Mouse (Mus musculus) lung, embryonic 15.5 days (tissue): Measurements from ENCODE around the gene Pank2. TPM values are rescaled to one million over a fixed set of nuclear protein-coding genes. Genes with fewer than 3 reads are reported as not detected.
"Not testable (repeated sequence)": the region's sequence is repeated elsewhere in the genome, so short reads cannot be mapped to it uniquely, and the experiment has no call there.

Experiments
- ATAC-seq: fragments of 200-750 bp; cut with Nextera tagmentation; 2 replicates; pipeline ENCODE4 v1.8.0; 2017; ENCODE audit warnings: moderate number of reproducible peaks, borderline replicate concordance; ENCODE audit not compliant: low FRiP score, low TSS enrichment; ENCODE audit errors: extremely low read depth
- H3K27ac ChIP-seq: fragments of 300-500 bp; sonication (generic); 2 replicates; pipeline ENCODE4 v1.5.1; 2015; ENCODE audit warnings: moderate library complexity, mild to moderate bottlenecking, inconsistent platforms
- H3K27me3 ChIP-seq: fragments of 300-500 bp; sonication (generic); 2 replicates; pipeline ENCODE4 v1.6.1; 2015; ENCODE audit warnings: inconsistent platforms
- H3K36me3 ChIP-seq: fragments of 300-500 bp; sonication (generic); 2 replicates; pipeline ENCODE4 v1.6.1; 2015; ENCODE audit warnings: inconsistent platforms
- H3K4me1 ChIP-seq: fragments of 300-500 bp; sonication (generic); 2 replicates; pipeline ENCODE4 v1.6.1; 2015; ENCODE audit warnings: inconsistent platforms
- H3K4me2 ChIP-seq: fragments of 300-500 bp; sonication (generic); 2 replicates; pipeline ENCODE4 v1.6.1; 2015; ENCODE audit warnings: inconsistent platforms, mild to moderate bottlenecking, moderate library complexity
- H3K4me3 ChIP-seq: fragments of 300-500 bp; sonication (generic); 2 replicates; pipeline ENCODE4 v1.5.1; 2015; ENCODE audit warnings: mild to moderate bottlenecking, inconsistent platforms
- H3K9ac ChIP-seq: fragments of 300-500 bp; sonication (generic); 2 replicates; pipeline ENCODE4 v1.6.1; 2015; ENCODE audit warnings: inconsistent platforms
- H3K9me3 ChIP-seq: fragments of 300-500 bp; sonication (generic); 2 replicates; pipeline ENCODE4 v1.6.1; 2016; ENCODE audit warnings: inconsistent platforms
- WGBS: fragments of 180-500 bp; shearing (Covaris S2); methylation state at CpG from one replicate; pipeline ENCODE4 v1.1.7; 2015; 5-methylcytosine and 5-hydroxymethylcytosine counted together
- polyA plus RNA-seq: library from polyadenylated mRNA; unstranded; fragments of >200 nt; fragmentation: Nextera tagmentation; extraction: Ambion mirVana; gene quantifications from 2 replicates; pipeline ENCODE4 v1.2.1, GENCODE M21; 2015

The Pank2 gene
- polyA plus RNA-seq, 1 experiment from 2014 or later = 37.5 TPM

DNA sequence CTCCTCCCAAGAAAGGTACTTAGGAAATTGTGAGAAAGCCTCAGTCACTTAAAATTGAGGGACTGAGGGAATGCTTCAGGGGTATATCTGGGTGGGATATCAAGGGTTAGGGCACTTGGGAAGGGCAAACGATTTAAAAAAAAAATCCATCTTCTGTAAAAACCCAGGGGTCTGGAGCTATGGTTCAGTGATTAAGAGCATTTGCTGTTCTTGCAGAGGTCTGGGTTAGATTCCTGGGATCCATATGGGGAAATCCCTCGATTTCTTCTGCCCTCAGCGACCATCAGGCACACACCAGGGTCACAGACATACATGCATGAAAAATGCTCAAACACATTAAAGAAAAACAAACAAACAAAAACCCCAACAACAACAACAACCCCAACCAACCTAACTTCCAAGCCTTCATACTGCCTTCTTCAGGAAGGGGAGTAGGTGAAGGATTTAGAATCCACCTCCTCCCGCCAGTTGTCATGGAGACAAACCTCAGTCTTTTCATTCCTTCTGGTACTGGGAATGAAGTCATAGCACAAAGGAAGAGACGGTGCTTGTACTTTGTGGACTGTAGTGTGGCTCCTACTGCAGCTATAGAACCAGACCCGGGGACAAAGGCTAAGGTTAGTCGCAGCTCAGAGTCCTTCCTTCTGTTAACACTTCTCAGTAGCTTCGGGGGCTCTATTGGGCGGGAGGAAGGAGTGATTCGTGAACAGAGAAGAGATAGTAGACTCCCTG, 648 bp upstream of the Pank2 start:
- peak overlapping the region; percentile 84 for H3K4me3 ChIP-seq
- H3K9ac ChIP-seq = peak overlapping the region; percentile 64
- peak overlapping the region; percentile 57 for H3K4me2 ChIP-seq
- no peaks in the 10 kb centered on the region for H3K27me3 ChIP-seq
- H3K36me3 ChIP-seq = no peaks in the 10 kb centered on the region
- peak; percentile 62; the same call in 1 of the 2 replicates for ATAC-seq
- WGBS = 6% methylated on average over 10 of the region's 10 CpGs
- peaks cover 36% of the 10 kb centered on the region for H3K4me1 ChIP-seq
- H3K27ac ChIP-seq = peak overlapping the region; percentile 100
- H3K9me3 ChIP-seq = no peaks in the 10 kb centered on the region

DNA sequence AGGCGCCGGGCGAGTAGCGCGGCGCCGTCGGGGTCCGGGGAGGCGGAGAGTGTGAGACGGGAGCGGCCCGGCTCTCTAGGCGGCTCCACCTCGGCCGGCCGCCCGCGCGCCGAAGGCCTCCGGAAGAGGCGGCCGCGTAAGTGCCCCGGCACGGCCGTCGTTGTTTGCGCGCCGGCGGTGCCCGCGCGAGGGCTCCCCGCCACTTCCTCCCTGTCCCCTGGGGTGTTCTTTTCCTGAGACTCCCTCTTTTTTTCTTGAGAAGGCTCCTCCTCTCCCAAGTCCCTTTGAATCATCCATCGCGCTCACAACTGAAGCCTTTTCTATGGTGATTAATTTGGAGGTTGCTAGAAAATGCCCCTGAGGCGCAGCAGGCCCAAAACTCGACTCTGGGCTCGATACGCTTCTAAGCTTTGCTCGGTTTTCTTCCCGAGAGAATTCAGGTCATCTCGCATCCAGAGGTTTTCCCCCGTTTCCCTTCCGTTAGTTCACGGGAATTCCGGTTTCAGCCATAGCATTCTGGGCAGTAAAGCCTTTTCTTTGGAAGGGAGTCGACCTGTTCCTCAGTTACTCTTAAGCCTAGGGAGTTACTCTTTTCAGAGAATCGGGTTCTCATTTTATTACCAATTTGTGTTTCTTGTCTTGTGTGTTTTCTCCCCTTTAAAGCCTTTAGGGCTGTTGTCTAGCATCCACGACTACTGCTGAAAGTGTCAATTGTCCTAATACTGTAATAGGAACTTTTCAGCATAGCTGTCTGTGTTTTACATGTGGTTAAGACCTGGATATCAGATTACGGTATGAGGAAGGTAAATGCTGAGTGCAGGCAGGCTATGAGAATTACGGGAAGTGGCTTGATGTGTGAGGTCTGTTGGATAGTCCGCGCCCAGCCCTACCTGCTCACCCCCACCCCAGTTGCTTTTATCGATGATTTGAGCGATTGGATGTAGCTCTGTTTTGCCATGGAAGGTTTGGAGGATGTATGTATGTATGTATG, 680 bp downstream of the Pank2 start:
- Histone ChIP-seq H3K9me3 (no peaks in the 10 kb centered on the region), H3K4me2 (peak overlapping the region; percentile 66), H3K27me3 (no peaks in the 10 kb centered on the region), H3K27ac (peak overlapping the region; percentile 100), H3K9ac (peak overlapping the region; percentile 98), H3K4me3 (peak overlapping the region; percentile 84), H3K36me3 (no peaks in the 10 kb centered on the region), H3K4me1 (peaks cover 36% of the 10 kb centered on the region)
- WGBS = under 1% methylated on average over 49 of the region's 59 CpGs
- peak; percentile 84 for ATAC-seq

DNA sequence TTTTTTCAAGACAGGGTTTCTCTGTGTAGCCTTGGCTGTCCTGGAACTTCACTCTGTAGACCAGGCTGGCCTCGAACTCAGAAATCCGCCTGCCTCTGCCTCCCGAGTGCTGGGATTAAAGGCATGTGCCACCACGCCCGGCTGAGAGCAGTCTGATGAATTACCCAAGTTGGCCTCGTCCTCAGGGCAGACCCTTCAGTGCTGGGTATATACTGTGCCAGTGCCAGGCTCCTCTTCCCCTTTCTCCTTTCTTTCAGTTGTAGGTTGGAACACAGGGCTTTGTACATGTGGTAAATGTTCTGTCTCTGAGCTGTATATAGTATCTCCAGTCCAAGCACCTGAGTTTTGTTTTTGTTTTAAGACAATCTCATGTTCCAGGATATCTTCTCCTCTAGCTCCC, 1.7 kb downstream of the Pank2 start:
- 66% methylated on average over 6 of the region's 6 CpGs for WGBS
- no peak overlapping the region for H3K27ac ChIP-seq
- H3K4me2 ChIP-seq = peak overlapping the region; percentile 66
- no peaks in the 10 kb centered on the region for H3K36me3 ChIP-seq
- H3K27me3 ChIP-seq = no peaks in the 10 kb centered on the region
- no peak overlapping the region for H3K9ac ChIP-seq
- H3K4me3 ChIP-seq = peak overlapping the region; percentile 84
- no peaks in the 10 kb centered on the region for H3K9me3 ChIP-seq
- ATAC-seq = no peak
- peaks cover 36% of the 10 kb centered on the region for H3K4me1 ChIP-seq

DNA sequence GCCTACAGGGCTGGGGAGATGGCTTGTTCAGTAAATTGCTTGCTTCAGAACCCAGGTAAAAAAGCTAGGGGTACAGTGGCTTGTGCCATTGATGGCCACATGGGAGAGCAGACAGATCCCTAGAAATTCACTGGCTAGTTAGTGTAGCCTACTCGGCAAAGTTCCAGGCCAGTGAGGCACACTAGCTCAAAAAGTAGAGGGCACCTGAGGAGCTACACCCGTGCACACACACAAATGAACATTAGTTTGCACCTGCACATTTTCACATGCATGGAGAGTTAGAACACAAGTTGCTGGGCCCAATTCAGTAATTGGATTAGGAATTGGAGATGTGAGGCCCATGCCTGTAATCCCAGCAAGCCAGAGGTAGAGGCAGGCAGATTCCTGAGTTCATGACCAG, 2.8 kb downstream of the Pank2 start:
- no peak for ATAC-seq
- no peak overlapping the region for H3K4me3 ChIP-seq
- 69% methylated on average over 2 of the region's 2 CpGs for WGBS
- H3K27ac ChIP-seq = no peak overlapping the region
- H3K9ac ChIP-seq = no peak overlapping the region
- no peak overlapping the region for H3K4me2 ChIP-seq
- H3K9me3 ChIP-seq = no peaks in the 10 kb centered on the region
- H3K36me3 ChIP-seq = no peaks in the 10 kb centered on the region
- H3K4me1 ChIP-seq = peaks cover 36% of the 10 kb centered on the region
- H3K27me3 ChIP-seq = no peaks in the 10 kb centered on the region

DNA sequence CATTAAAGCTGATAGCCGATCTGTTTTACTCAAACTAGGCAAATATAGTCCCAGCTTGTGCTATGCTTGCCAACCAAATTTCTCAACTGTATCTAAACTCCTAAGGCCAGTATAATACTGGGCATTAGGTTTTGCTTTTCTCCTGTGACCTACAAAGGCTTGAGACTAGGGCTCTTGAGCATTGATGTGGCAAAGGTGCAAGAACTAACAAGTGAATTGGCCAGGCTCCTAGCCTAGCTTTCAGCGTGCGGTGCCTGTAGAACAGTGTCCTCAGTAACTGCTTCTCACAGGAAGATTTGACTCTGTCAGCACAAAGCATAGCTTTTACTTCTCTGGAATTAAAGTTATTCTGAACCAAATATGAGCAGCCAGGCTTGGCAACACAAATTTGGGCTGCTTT, 13.2 kb downstream of the Pank2 start:
- peaks cover 55% of the 10 kb centered on the region for H3K36me3 ChIP-seq

DNA sequence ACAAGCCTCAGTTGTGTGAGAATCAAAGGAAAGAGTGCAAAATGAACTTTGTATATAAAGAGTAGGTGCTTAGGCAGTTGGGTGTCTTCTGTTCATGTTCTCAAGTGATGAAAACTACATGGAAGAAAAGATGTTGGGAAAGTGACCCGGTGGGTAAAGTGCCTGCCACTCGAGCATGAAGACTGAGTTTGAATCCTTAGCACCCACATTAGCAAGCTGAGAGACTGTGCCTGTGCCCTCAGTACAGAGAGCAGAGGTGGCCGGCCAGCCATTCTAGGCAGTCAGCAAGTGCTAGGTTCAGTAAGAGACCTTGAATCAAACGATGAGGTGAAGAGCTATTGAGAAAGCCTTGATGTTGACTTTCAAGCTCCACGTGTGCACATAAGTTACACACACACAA, 14.4 kb downstream of the Pank2 start:
- Histone ChIP-seq H3K4me1 (no peaks in the 10 kb centered on the region), H3K4me2 (no peak overlapping the region), H3K9me3 (no peaks in the 10 kb centered on the region), H3K27me3 (no peaks in the 10 kb centered on the region), H3K9ac (no peak overlapping the region), H3K36me3 (peaks cover 65% of the 10 kb centered on the region), H3K4me3 (no peak overlapping the region), H3K27ac (no peak overlapping the region)
- 86% methylated on average over 5 of the region's 5 CpGs for WGBS
- no peak for ATAC-seq

More for the DNA sequence above, 13.2 kb downstream of the Pank2 start:
- no peak overlapping the region for H3K4me2 ChIP-seq
- no peaks in the 10 kb centered on the region for H3K9me3 ChIP-seq
- H3K4me1 ChIP-seq = no peaks in the 10 kb centered on the region
- H3K9ac ChIP-seq = no peak overlapping the region
- no peaks in the 10 kb centered on the region for H3K27me3 ChIP-seq
- H3K27ac ChIP-seq = no peak overlapping the region
- no peak for ATAC-seq
- no peak overlapping the region for H3K4me3 ChIP-seq
- WGBS = 94% methylated on average over 3 of the region's 3 CpGs

DNA sequence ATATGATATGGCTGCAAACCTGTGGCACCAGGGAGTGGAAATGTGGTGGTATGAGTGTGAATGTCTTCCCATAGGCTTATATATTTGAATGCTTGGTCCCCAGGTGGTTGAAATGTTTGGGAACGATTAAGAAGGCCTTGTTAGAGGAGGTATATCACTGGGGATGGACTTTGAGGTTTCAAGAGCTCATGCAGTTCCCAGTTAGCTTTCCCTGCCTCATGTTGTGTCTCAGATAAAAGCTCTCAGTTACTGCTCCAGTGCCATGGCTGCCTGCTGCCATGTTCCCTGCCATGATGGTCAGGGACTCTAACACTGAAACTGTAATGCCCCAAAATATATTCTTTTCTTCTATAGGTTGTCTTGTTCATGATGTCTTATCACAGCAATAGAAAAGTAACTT, 19.3 kb downstream of the Pank2 start:
- Histone ChIP-seq H3K36me3 (peaks cover 60% of the 10 kb centered on the region), H3K27me3 (no peaks in the 10 kb centered on the region), H3K9ac (no peak overlapping the region), H3K4me2 (no peak overlapping the region), H3K27ac (no peak overlapping the region), H3K4me3 (no peak overlapping the region), H3K4me1 (no peaks in the 10 kb centered on the region), H3K9me3 (no peaks in the 10 kb centered on the region)
- ATAC-seq = no peak
- WGBS = 80% methylated on average over 1 of the region's 1 CpGs

DNA sequence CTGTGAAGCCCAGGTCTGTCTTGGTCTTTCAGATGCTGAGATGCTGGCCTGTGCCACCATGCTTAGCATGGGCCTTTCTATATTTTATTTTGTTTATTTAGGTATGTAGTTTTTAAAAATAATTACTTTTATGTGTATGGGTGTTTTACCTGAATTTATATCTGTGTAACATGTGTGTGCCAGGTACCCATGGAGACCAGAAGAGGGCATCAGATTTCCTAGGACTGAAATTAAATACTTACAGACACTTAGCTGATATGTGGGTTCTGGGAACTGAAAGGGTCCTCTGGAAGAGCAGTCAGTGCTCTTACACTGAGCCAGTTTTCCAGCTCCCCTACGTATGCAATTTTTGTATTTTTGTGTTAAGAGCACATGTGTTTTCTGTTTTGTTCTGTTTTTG, 24.0 kb downstream of the Pank2 start:
- H3K9ac ChIP-seq = no peak overlapping the region
- H3K27ac ChIP-seq = no peak overlapping the region
- H3K27me3 ChIP-seq = no peaks in the 10 kb centered on the region
- no peaks in the 10 kb centered on the region for H3K9me3 ChIP-seq
- H3K4me2 ChIP-seq = no peak overlapping the region
- no peak for ATAC-seq
- WGBS = 83% methylated on average over 1 of the region's 1 CpGs
- peaks cover 47% of the 10 kb centered on the region for H3K36me3 ChIP-seq
- H3K4me3 ChIP-seq = no peak overlapping the region
- H3K4me1 ChIP-seq = no peaks in the 10 kb centered on the region

DNA sequence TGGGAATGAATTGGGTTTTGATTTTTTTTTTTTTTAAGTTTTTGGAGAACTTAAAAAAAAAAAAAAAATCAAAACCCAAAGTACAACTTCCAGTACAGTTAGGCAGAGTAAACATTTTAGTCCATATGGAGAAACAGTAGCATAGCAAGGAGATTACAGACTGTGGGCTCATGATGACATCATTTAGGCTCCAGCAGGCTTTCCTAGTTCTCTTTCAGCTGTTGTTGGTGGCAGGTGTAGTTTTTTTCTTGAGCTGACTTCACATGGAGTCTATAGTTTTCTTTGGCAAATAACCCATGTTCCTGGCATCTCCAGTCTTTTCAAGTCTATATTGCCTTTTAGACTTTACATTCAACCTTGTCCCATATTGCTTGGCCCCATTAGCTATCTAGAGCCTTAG, 28.4 kb downstream of the Pank2 start:
- no peak overlapping the region for H3K9ac ChIP-seq
- no peak overlapping the region for H3K4me2 ChIP-seq
- no peak overlapping the region for H3K4me3 ChIP-seq
- H3K27ac ChIP-seq = no peak overlapping the region
- no peaks in the 10 kb centered on the region for H3K9me3 ChIP-seq
- no peaks in the 10 kb centered on the region for H3K4me1 ChIP-seq
- H3K36me3 ChIP-seq = peaks cover 64% of the 10 kb centered on the region
- H3K27me3 ChIP-seq = no peaks in the 10 kb centered on the region
- ATAC-seq = no peak

DNA sequence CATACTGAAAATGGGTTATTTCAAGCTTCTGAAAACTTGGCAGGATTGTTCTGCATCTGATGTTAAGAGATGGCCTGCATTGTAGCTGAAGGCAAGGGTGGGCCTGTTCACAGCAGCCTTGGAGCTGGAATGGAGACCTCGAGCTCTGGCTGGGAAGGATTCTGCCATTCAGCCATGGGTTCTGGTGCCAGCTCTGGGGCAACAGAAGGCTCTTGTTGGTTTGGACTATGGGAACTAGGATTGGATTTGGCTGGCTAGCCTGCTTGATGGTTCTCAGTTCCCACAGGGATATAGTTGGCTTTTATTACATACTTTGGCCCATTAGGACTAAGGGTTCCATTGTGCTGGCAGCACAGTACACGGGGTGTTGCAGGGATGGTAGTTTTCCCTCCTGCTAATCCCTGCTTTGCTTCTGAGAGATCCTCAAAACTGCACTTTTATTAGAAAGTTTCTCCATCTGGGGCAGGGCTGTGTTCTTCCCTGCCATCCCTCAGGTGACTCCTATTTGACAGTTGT, 34.5 kb downstream of the Pank2 start:
- no peak overlapping the region for H3K9ac ChIP-seq
- H3K36me3 ChIP-seq = peaks cover 62% of the 10 kb centered on the region
- no peak overlapping the region for H3K27ac ChIP-seq
- H3K9me3 ChIP-seq = no peaks in the 10 kb centered on the region
- no peak overlapping the region for H3K4me3 ChIP-seq
- WGBS = 84% methylated on average over 2 of the region's 2 CpGs
- ATAC-seq = no peak
- H3K27me3 ChIP-seq = no peaks in the 10 kb centered on the region
- H3K4me2 ChIP-seq = no peak overlapping the region
- no peaks in the 10 kb centered on the region for H3K4me1 ChIP-seq

DNA sequence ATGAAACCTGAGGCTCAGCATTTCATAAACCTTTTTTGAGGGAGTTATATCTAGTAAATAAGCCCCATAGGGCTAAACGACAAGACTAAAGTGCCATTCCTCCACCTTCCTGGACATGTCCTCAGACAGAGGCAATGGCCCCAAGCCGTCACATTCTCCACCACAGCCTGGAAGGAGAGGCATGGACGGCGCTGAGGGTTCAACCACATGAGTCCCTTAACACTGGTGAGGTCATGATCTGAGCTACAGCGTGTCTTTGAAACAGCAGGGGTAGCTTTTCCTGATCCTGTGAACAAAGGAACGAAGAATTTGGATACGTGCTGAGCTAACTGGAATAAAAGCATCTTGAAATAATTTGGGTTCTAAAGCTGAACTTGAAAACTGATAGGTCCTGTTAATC, 36.4 kb downstream of the Pank2 start:
- not testable (repeated sequence) for H3K9ac ChIP-seq, H3K4me2 ChIP-seq, ATAC-seq, H3K9me3 ChIP-seq, H3K27me3 ChIP-seq, H3K4me3 ChIP-seq, H3K27ac ChIP-seq, H3K4me1 ChIP-seq
- H3K36me3 ChIP-seq = peaks cover 55% of the 10 kb centered on the region
- WGBS = 76% methylated on average over 7 of the region's 7 CpGs

DNA sequence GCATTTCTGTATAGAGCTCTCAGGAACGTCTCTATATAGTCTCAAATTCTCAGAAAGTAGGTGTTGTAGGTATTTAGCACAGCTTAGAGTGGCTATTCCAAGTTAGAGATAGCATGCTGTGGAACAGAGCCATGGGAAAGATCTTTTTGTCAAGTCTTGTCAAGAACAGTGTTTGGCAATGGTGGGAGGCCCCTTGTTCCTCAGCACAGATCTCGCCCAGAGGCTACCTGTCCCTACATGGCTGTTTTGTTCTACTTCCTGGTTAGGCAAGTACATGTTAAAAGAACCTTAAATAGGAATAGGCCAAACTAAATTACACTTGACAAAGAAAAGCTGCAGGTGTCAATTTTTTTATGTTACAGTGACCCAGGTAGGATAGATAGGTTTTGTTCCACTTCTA, 38.2 kb downstream of the Pank2 start:
- no peak overlapping the region for H3K9ac ChIP-seq
- no peak overlapping the region for H3K4me3 ChIP-seq
- H3K9me3 ChIP-seq = no peaks in the 10 kb centered on the region
- 70% methylated on average over 2 of the region's 2 CpGs for WGBS
- no peak for ATAC-seq
- peaks cover 38% of the 10 kb centered on the region for H3K36me3 ChIP-seq
- H3K4me2 ChIP-seq = no peak overlapping the region
- no peaks in the 10 kb centered on the region for H3K4me1 ChIP-seq
- H3K27me3 ChIP-seq = no peaks in the 10 kb centered on the region
- H3K27ac ChIP-seq = no peak overlapping the region
